15 mouse cellular contexts compared by ENCODE assay signal in the genomic region with DNA sequence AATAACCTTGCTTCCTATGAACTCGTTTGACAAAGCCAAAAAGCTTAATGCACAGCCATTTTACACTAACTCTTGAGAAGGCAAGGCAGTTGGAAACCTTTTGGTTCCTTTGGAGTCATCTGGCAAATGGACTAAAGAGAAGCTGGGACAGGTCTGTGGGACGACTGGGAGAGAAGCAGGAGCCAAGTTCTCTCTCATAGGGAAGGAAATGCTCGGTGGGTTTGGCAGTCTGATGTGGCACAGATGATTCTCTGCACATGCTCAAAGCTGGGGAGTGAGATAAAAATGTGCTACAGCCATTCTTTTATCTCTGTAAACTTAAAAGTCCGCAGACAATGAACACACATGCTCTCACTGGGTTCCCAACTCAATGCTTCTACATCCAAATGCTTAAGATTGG.
"Had no signal": no experiment of that assay in that cellular context is flagged by ENCODE, and none has a peak within 500 bp of the region (broad histone marks: within the 10 kb centered on the region; RNA-seq: fewer than 3 reads in every experiment).

No protein-coding gene starts in this region.

- H3K4me3 ChIP-seq: neural tube, embryonic 15.5 days; stomach, embryonic 15.5 days had no signal

- H3K27ac ChIP-seq: neural tube, embryonic 15.5 days; stomach, embryonic 15.5 days; stomach, postnatal 0 days had no signal

- H3K36me3 ChIP-seq: neural tube, embryonic 15.5 days; stomach, embryonic 15.5 days had no signal

- H3K27me3 ChIP-seq: neural tube, embryonic 15.5 days; stomach, embryonic 15.5 days had no signal

- DNase-seq: retina, postnatal 1 day; right cerebral cortex, adult 18-20 months; right cerebral cortex, postnatal 14 days; right cerebral cortex, postnatal 25 days; right cerebral cortex, postnatal 4 days; spleen, adult 18-20 months; thymus, adult 18-20 months; thymus, adult 2 months; thymus, postnatal 14 days; thymus, postnatal 25 days; thymus, postnatal 36 days; thymus, postnatal 4 days had no signal

- H3K4me1 ChIP-seq: neural tube, embryonic 15.5 days; stomach, embryonic 15.5 days had no signal

- H3K9me3 ChIP-seq: neural tube, embryonic 15.5 days; stomach, embryonic 15.5 days had no signal

- H3K9ac ChIP-seq: neural tube, embryonic 15.5 days; stomach, embryonic 15.5 days had no signal

- H3K4me2 ChIP-seq: neural tube, embryonic 15.5 days; stomach, embryonic 15.5 days had no signal
